Mouse (Mus musculus) lung, embryonic 14.5 days (tissue): Measurements from ENCODE around the gene Gimap8. TPM values are rescaled to one million over a fixed set of nuclear protein-coding genes. Genes with fewer than 3 reads are reported as not detected.

Source experiments
- ATAC-seq: fragments of 200-750 bp; cut with Nextera tagmentation; 2 replicates; pipeline ENCODE4 v1.8.0; 2017; ENCODE audit warnings: mild to moderate bottlenecking, moderate TSS enrichment, moderate library complexity; ENCODE audit not compliant: insufficient read depth
- DNase-seq: peaks from one replicate; pipeline ENCODE4 v3.0.0-alpha.2; 2015
- H3K27ac ChIP-seq: fragments of 300-500 bp; sonication (generic); 2 replicates; pipeline ENCODE4 v1.5.1; 2014; ENCODE audit warnings: low read depth, mild to moderate bottlenecking, moderate library complexity
- H3K27me3 ChIP-seq: fragments of 300-500 bp; sonication (generic); 2 replicates; pipeline ENCODE4 v1.6.1; 2014; ENCODE audit warnings: low read length, control low read depth; ENCODE audit not compliant: insufficient read depth
- H3K36me3 ChIP-seq: fragments of 300-500 bp; sonication (generic); 2 replicates; pipeline ENCODE4 v1.6.1; 2014; ENCODE audit warnings: control low read depth; ENCODE audit not compliant: insufficient read depth
- H3K4me1 ChIP-seq: fragments of 300-500 bp; sonication (generic); 2 replicates; pipeline ENCODE4 v1.6.1; 2014; ENCODE audit warnings: antibody characterized with exemption, control low read depth; ENCODE audit not compliant: insufficient read depth
- H3K4me2 ChIP-seq: fragments of 300-500 bp; sonication (generic); 2 replicates; pipeline ENCODE4 v1.6.1; 2014; ENCODE audit warnings: mild to moderate bottlenecking
- H3K4me3 ChIP-seq: fragments of 300-500 bp; sonication (generic); 2 replicates; pipeline ENCODE4 v1.5.1; 2014; ENCODE audit warnings: low read depth, low read length
- H3K9ac ChIP-seq: fragments of 300-500 bp; sonication (generic); 2 replicates; pipeline ENCODE4 v1.6.1; 2014
- H3K9me3 ChIP-seq: fragments of 300-500 bp; sonication (generic); 2 replicates; pipeline ENCODE4 v1.6.1; 2016; ENCODE audit warnings: low read depth, low read length, control low read depth
- CTCF ChIP-seq: IDR thresholded peaks from 2 replicates; pipeline ENCODE4 v1.5.1; 2016; ENCODE audit warnings: antibody characterized with exemption, low read depth
- WGBS: fragments of 180-500 bp; shearing (Covaris S2); extraction: QIAGEN DNeasy Blood & Tissue Kit; methylation state at CpG from one replicate; pipeline ENCODE4 v1.1.7; 2014; 5-methylcytosine and 5-hydroxymethylcytosine counted together
- polyA plus RNA-seq: library from polyadenylated mRNA; unstranded; fragments of >200 nt; fragmentation: Nextera tagmentation; extraction: Ambion mirVana; gene quantifications from 2 replicates; pipeline ENCODE4 v1.2.1, GENCODE M21; 2014

The Gimap8 gene
- polyA plus RNA-seq, 1 experiment from 2014 or later = 1.3 TPM

DNA sequence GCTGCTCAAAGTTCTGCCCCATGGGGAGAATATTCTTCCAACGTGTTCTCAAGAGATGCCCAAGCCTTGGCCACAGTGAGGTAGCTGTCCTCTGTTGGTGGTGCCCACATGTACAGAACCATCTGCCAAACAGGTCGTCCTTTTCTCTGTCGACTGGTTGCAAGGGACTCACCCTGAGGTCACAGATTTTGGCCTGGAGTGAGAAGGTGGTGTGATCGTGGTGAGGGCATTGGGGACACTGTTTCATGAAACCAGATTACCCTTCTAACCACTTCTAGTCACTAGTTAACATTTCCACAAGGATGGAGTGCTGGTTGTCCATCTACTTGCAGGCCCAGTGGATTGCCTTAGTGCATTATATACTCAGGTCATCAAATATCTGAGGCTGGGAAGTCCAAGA lies 1.7 kb downstream of the Gimap8 start:
- TF ChIP-seq CTCF = no peak
- no peak overlapping the region for H3K9ac ChIP-seq
- ATAC-seq = no peak
- no peaks in the 10 kb centered on the region for H3K4me1 ChIP-seq
- H3K9me3 ChIP-seq = no peaks in the 10 kb centered on the region
- no peak for DNase-seq
- no peaks in the 10 kb centered on the region for H3K36me3 ChIP-seq
- 82% methylated on average over 4 of the region's 4 CpGs for WGBS
- H3K4me3 ChIP-seq = no peak overlapping the region
- H3K4me2 ChIP-seq = no peak overlapping the region
- H3K27ac ChIP-seq = no peak overlapping the region
- no peaks in the 10 kb centered on the region for H3K27me3 ChIP-seq

DNA sequence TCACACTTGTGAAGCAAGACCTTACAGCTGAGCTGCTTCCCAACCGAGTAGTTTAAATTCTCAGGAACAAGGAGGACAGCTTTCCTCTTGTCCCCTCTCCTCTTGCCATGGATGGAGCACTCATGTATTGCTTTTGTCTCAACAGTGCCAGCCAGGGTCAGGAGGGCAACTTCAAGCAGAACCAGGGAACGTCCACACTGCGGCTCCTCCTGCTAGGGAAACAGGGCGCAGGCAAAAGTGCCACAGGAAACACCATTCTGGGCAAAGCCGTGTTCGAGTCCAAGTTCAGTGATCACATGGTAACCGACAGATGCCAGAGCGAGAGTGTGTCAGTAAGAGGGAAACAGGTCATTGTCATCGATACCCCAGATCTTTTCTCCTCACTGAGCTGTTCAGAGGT lies 3.0 kb downstream of the Gimap8 start:
- DNase-seq = no peak
- no peaks in the 10 kb centered on the region for H3K27me3 ChIP-seq
- no peak overlapping the region for H3K27ac ChIP-seq
- no peak for ATAC-seq
- WGBS = 80% methylated on average over 9 of the region's 9 CpGs
- no peaks in the 10 kb centered on the region for H3K36me3 ChIP-seq
- no peak overlapping the region for H3K9ac ChIP-seq
- no peaks in the 10 kb centered on the region for H3K4me1 ChIP-seq
- no peak overlapping the region for H3K4me3 ChIP-seq
- TF ChIP-seq CTCF = no peak
- no peak overlapping the region for H3K4me2 ChIP-seq
- no peaks in the 10 kb centered on the region for H3K9me3 ChIP-seq

DNA sequence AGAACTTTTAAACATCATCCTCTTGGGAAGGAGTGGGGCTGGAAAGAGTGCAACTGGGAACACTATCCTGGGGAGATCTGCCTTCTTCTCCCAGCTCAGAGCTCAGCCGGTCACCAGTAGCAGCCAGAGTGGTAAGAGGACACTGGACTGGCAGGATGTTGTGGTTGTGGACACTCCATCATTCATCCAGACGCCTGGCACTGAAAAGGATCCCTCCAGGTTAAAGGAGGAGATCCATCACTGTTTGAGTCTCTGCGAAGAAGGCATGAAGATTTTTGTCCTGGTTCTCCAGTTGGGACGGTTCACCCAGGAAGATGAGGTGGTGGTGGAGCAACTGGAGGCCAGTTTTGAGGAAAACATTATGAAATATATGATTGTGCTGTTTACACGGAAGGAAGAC lies 11.7 kb downstream of the Gimap8 start:
- Histone ChIP-seq H3K4me3 (no peak overlapping the region), H3K4me1 (no peaks in the 10 kb centered on the region), H3K9me3 (no peaks in the 10 kb centered on the region), H3K27ac (no peak overlapping the region), H3K36me3 (no peaks in the 10 kb centered on the region), H3K4me2 (no peak overlapping the region), H3K9ac (no peak overlapping the region), H3K27me3 (no peaks in the 10 kb centered on the region)
- ATAC-seq (no peak), DNase-seq (no peak)
- 51% methylated on average over 5 of the region's 5 CpGs for WGBS
- no peak for TF ChIP-seq CTCF

DNA sequence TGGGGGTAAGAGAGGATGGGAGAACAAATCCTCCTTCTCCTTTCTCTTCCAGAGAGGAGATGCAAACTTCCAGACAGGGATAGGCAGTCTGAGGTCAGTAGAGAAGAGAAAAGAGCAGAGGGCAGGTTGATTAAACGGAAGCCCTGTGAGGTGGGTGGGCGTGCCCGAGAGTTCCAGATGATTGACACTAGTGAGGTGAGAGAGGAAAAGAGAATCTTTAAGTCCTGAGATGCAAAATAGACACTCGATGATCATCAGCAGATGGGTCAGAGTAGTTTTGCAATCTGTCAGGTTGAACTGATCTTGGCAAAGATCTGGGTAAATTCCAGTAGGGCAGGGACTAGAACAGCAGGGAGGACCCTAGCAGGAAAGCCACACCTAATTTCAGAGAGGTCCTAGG lies 17.7 kb downstream of the Gimap8 start:
- Histone ChIP-seq H3K4me3 (no peak overlapping the region), H3K9ac (no peak overlapping the region), H3K4me2 (no peak overlapping the region), H3K36me3 (no peaks in the 10 kb centered on the region), H3K4me1 (no peaks in the 10 kb centered on the region), H3K9me3 (no peaks in the 10 kb centered on the region), H3K27me3 (no peaks in the 10 kb centered on the region), H3K27ac (no peak overlapping the region)
- 76% methylated on average over 4 of the region's 4 CpGs for WGBS
- no peak for ATAC-seq
- no peak for TF ChIP-seq CTCF
- no peak for DNase-seq

DNA sequence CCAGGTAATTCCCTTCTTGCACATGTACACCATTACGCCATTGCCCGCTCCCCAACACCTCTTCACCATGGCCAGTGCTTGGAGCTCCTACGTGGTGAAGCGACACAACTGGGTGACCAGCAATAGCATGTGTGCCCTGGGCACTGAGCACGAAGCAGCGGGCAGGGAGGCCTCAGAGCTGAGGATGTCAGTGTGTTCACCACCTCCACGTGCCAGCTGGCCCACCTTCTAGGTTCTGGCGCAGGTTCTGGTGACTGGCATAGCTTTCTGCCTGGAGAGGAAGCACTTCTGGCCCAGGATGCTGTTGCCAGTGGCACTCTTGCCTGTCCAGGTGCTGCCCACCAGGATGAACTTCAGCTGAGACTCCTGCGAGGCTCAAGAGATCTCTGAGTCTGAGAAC lies 18.4 kb downstream of the Gimap8 start:
- ATAC-seq (no peak), DNase-seq (no peak)
- H3K4me1 ChIP-seq = no peaks in the 10 kb centered on the region
- no peak overlapping the region for H3K4me2 ChIP-seq
- no peak overlapping the region for H3K4me3 ChIP-seq
- no peaks in the 10 kb centered on the region for H3K9me3 ChIP-seq
- H3K9ac ChIP-seq = no peak overlapping the region
- WGBS = 92% methylated on average over 9 of the region's 9 CpGs
- no peaks in the 10 kb centered on the region for H3K36me3 ChIP-seq
- no peak overlapping the region for H3K27ac ChIP-seq
- TF ChIP-seq CTCF = no peak
- H3K27me3 ChIP-seq = no peaks in the 10 kb centered on the region

DNA sequence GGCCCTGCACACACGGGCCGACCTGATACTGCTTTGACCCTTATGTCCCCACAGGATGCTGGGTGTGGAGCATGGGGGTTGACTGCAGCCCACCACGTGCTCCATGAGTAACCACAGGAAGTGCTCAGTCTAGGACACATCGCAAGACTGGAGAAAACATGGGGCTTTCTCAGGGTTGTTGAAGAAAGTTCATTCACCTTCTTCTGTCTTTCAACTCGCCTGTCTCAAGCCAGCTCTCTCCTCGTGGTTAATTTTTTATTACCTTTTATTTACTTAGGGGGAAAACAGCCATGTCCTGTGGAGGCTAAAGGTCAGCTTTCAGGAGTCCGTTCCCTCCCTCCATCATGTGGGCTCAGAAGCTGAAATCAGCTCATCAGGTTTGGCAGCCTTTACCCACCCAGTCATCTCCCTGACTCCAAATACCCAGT lies 19.1 kb downstream of the Gimap8 start:
- no peak for ATAC-seq
- Histone ChIP-seq H3K4me3 (no peak overlapping the region), H3K9me3 (no peaks in the 10 kb centered on the region), H3K9ac (no peak overlapping the region), H3K27me3 (no peaks in the 10 kb centered on the region), H3K4me1 (no peaks in the 10 kb centered on the region), H3K27ac (no peak overlapping the region), H3K4me2 (no peak overlapping the region), H3K36me3 (no peaks in the 10 kb centered on the region)
- TF ChIP-seq CTCF = no peak
- WGBS = 38% methylated on average over 7 of the region's 7 CpGs
- no peak for DNase-seq

DNA sequence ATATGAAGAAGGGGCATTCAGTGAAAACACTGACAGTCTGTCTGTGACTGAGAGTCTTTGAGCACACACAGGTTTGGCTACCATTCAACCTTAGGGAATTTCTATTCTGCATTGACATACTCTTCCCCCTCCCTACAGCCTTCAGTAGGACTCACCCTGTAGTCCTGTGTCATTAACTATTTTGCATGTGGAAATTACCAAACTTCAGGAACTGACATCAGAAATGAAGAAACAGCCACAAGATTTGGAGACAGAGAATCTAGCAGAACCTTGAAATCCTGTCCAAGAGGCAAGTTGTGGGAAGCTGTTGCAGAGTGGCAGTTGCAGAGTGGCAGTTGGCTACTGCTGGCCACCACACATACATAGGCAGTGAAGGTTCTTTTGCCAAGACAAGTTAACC lies 21.0 kb downstream of the Gimap8 start:
- Histone ChIP-seq H3K4me3 (no peak overlapping the region), H3K36me3 (no peaks in the 10 kb centered on the region), H3K4me1 (no peaks in the 10 kb centered on the region), H3K27ac (no peak overlapping the region), H3K9me3 (no peaks in the 10 kb centered on the region), H3K27me3 (no peaks in the 10 kb centered on the region), H3K9ac (no peak overlapping the region), H3K4me2 (no peak overlapping the region)
- no peak for TF ChIP-seq CTCF
- DNase-seq = no peak
- no peak for ATAC-seq

DNA sequence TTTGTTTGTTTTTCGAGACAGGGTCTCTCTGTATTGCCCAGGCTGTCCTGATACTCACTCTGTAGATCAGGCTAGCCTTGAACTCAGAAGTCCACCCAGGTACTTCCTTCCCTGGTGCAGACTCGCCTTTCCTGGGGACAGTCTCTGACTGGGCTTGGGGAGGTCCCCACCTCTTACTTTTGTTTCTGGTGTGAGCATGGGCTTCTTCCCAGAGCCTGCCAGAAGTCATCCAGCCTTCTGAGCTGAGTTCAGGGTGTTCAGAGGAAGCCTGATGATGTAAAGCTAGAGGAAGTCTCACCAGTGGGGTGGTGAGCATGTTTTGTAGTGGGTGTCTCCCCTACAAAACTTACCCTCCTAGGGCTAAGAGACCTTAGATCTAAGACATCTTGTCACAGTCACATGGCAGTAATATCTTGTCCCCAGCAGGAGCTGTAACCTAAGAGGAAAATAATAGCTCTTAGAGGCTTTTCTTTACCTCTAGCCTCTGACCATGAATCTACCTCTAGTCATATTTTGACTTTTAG lies 22.5 kb downstream of the Gimap8 start:
- H3K4me2 ChIP-seq = no peak overlapping the region
- H3K27me3 ChIP-seq = no peaks in the 10 kb centered on the region
- DNase-seq (no peak), ATAC-seq (no peak)
- 67% methylated on average over 2 of the region's 2 CpGs for WGBS
- no peak overlapping the region for H3K27ac ChIP-seq
- H3K36me3 ChIP-seq = no peaks in the 10 kb centered on the region
- TF ChIP-seq CTCF = no peak
- H3K9me3 ChIP-seq = no peaks in the 10 kb centered on the region
- H3K4me3 ChIP-seq = no peak overlapping the region
- no peak overlapping the region for H3K9ac ChIP-seq
- H3K4me1 ChIP-seq = no peaks in the 10 kb centered on the region
